Mouse (Mus musculus): Measurements from ENCODE around the gene Man2b2. TPM values are rescaled to one million over a fixed set of nuclear protein-coding genes. Genes with fewer than 3 reads are reported as not detected.

Gene Man2b2
- polyA plus RNA-seq, 1 experiment = 4.5 TPM

DNA sequence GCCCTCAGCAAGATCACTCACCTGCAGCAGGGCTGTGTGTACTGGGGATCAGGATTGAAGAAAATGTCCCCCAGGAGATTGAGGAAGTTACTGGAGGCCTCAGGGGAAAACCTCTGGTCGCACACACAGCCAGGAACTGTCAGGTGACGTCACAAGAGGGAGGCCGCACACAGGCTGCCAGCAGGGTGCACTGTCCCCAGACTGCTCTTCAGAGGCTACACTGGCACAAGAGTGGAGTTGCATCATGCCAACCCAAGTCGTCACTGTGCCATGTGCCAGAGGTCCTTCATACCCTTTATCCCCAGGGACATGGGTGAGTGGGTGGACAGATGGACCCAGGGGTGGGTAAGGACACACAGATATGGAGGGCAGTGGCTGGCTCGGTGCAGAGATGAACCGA, 15.9 kb downstream of the Man2b2 start:
- Histone ChIP-seq H3K36me3 (ENCODE audit: control insufficient read depth, insufficient read depth) (no peaks in the 10 kb centered on the region), H3ac (ENCODE audit: control insufficient read depth, insufficient read length, low read depth) (no peak overlapping the region), H3K79me3 (ENCODE audit: low read depth) (no peaks in the 10 kb centered on the region), H3K27me3 (ENCODE audit: control insufficient read depth, insufficient read depth, insufficient read length) (peaks cover 5% of the 10 kb centered on the region), H3K4me3 (ENCODE audit: insufficient read depth, poor library complexity, severe bottlenecking) (no peak overlapping the region), H3K79me2 (ENCODE audit: control insufficient read depth, insufficient read depth) (no peaks in the 10 kb centered on the region)
- peak; percentile 26 for TF ChIP-seq CTCF (IDR thresholded peaks at IDR 0.05; ENCODE audit: control insufficient read depth, insufficient read depth, insufficient read length)
- TF ChIP-seq MYOG (IDR thresholded peaks at IDR 0.05; ENCODE audit: control insufficient read depth, extremely low read depth, insufficient read length) = no peak
- no peak for TF ChIP-seq MYOD1 (IDR thresholded peaks at IDR 0.05; ENCODE audit: control insufficient read depth, insufficient read length, low read depth)
- TF ChIP-seq FOSL1 (IDR thresholded peaks at IDR 0.05; ENCODE audit: insufficient read depth, low read length, poor library complexity, severe bottlenecking) = no peak

DNA sequence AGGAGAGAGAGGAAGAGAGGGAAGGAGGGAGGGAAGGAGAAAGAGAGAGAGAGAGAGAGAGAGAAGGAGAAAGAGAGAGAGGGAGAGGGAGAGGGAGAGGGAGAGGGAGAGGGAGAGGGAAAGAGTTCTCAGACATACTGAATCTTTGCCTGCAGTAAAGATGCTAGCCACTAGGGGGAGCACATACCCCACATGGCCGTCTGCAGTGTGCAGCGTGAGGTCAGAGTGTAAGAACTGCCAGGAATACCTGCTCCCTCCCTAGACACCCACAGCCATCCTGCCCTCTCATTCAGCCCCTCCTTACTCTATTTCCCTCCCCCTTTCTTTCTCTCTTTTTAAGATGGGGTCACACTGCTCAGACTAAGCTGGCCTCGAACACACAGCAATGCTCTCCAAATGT, 19.0 kb downstream of the Man2b2 start:
- no peak overlapping the region for H3ac ChIP-seq (ENCODE audit: control insufficient read depth, insufficient read length, low read depth)
- H3K36me3 ChIP-seq (ENCODE audit: control insufficient read depth, insufficient read depth) = no peaks in the 10 kb centered on the region
- H3K79me3 ChIP-seq (ENCODE audit: low read depth) = no peaks in the 10 kb centered on the region
- H3K27me3 ChIP-seq (ENCODE audit: control insufficient read depth, insufficient read depth, insufficient read length) = peaks cover 5% of the 10 kb centered on the region
- H3K4me3 ChIP-seq (ENCODE audit: insufficient read depth, poor library complexity, severe bottlenecking) = no peak overlapping the region
- no peaks in the 10 kb centered on the region for H3K79me2 ChIP-seq (ENCODE audit: control insufficient read depth, insufficient read depth)
- TF ChIP-seq CTCF (IDR thresholded peaks at IDR 0.05; ENCODE audit: control insufficient read depth, insufficient read depth, insufficient read length) = peak; percentile 68
- TF ChIP-seq MYOD1 (IDR thresholded peaks at IDR 0.05; ENCODE audit: control insufficient read depth, insufficient read length, low read depth) = no peak
- no peak for TF ChIP-seq USF1 (IDR thresholded peaks at IDR 0.05; ENCODE audit: low read depth)
- no peak for TF ChIP-seq MYOG (IDR thresholded peaks at IDR 0.05; ENCODE audit: control insufficient read depth, extremely low read depth, insufficient read length)

DNA sequence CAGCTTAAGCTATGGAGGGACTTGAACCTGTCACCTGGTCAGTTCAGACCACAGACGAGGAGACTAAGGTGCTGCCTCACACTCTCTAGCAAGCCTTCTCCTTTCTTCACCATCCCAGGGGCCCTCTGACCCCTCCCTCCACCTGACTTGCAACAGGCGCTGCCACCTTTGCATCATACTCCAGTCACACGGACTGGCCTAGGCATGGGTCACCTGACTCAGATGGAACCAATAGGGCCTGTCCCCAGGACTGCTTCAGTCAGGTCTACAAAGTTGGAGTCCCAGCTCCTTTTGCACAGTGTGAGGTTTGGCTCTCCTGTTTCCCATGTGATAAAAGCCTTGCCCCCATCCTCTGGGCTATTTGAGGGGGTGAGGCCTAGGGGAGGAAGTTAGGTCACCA, 19.8 kb downstream of the Man2b2 start:
- H3K27me3 ChIP-seq (ENCODE audit: control insufficient read depth, insufficient read depth, insufficient read length) = peaks cover 5% of the 10 kb centered on the region
- H3K36me3 ChIP-seq (ENCODE audit: control insufficient read depth, insufficient read depth) = no peaks in the 10 kb centered on the region
- no peak overlapping the region for H3K4me3 ChIP-seq (ENCODE audit: insufficient read depth, poor library complexity, severe bottlenecking)
- H3ac ChIP-seq (ENCODE audit: control insufficient read depth, insufficient read length, low read depth) = no peak overlapping the region
- H3K79me2 ChIP-seq (ENCODE audit: control insufficient read depth, insufficient read depth) = no peaks in the 10 kb centered on the region
- no peaks in the 10 kb centered on the region for H3K79me3 ChIP-seq (ENCODE audit: low read depth)
- TF ChIP-seq MAX (IDR thresholded peaks at IDR 0.05) (no peak), FOSL1 (IDR thresholded peaks at IDR 0.05; ENCODE audit: insufficient read depth, low read length, poor library complexity, severe bottlenecking) (no peak), CEBPB (IDR thresholded peaks at IDR 0.05; ENCODE audit: low read depth) (no peak), MYOG (IDR thresholded peaks at IDR 0.05; ENCODE audit: control insufficient read depth, extremely low read depth, insufficient read length) (no peak), CTCF (IDR thresholded peaks at IDR 0.05; ENCODE audit: control insufficient read depth, insufficient read depth, insufficient read length) (no peak), USF1 (IDR thresholded peaks at IDR 0.05; ENCODE audit: low read depth) (no peak), MYOD1 (IDR thresholded peaks at IDR 0.05; ENCODE audit: control insufficient read depth, insufficient read length, low read depth) (no peak)

DNA sequence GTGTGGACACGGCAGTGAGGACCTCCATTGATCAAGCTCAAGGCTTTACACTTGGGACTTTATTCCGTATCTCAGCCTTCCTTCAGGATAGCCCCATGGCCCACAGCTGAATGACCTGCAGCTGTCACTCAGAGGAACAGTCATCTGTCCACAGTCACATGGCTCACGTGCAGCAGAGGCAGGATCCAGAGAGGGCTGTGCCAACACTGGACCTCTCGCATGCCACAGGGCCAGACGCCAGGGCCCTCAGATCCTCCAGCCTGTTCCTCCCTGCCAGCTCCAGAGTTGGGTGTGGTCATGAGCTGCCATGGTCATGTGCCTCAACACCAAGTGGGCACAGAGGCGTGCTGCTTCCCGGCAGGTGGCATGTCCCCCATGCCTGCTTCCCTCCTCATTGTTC, 21.3 kb downstream of the Man2b2 start:
- no peaks in the 10 kb centered on the region for H3K79me2 ChIP-seq (ENCODE audit: control insufficient read depth, insufficient read depth)
- no peaks in the 10 kb centered on the region for H3K36me3 ChIP-seq (ENCODE audit: control insufficient read depth, insufficient read depth)
- H3ac ChIP-seq (ENCODE audit: control insufficient read depth, insufficient read length, low read depth) = no peak overlapping the region
- TF ChIP-seq MYOD1 (IDR thresholded peaks at IDR 0.05; ENCODE audit: control insufficient read depth, insufficient read length, low read depth) = no peak
- no peak for TF ChIP-seq USF1 (IDR thresholded peaks at IDR 0.05; ENCODE audit: low read depth)
- TF ChIP-seq CEBPB (IDR thresholded peaks at IDR 0.05; ENCODE audit: low read depth) = no peak
- TF ChIP-seq MAX (IDR thresholded peaks at IDR 0.05) = no peak
- no peak for TF ChIP-seq CTCF (IDR thresholded peaks at IDR 0.05; ENCODE audit: control insufficient read depth, insufficient read depth, insufficient read length)
- TF ChIP-seq FOSL1 (IDR thresholded peaks at IDR 0.05; ENCODE audit: insufficient read depth, low read length, poor library complexity, severe bottlenecking) = no peak
- TF ChIP-seq MYOG (IDR thresholded peaks at IDR 0.05; ENCODE audit: control insufficient read depth, extremely low read depth, insufficient read length) = no peak
- no peaks in the 10 kb centered on the region for H3K79me3 ChIP-seq (ENCODE audit: low read depth)
- peaks cover 8% of the 10 kb centered on the region for H3K27me3 ChIP-seq (ENCODE audit: control insufficient read depth, insufficient read depth, insufficient read length)
- H3K4me3 ChIP-seq (ENCODE audit: insufficient read depth, poor library complexity, severe bottlenecking) = no peak overlapping the region

DNA sequence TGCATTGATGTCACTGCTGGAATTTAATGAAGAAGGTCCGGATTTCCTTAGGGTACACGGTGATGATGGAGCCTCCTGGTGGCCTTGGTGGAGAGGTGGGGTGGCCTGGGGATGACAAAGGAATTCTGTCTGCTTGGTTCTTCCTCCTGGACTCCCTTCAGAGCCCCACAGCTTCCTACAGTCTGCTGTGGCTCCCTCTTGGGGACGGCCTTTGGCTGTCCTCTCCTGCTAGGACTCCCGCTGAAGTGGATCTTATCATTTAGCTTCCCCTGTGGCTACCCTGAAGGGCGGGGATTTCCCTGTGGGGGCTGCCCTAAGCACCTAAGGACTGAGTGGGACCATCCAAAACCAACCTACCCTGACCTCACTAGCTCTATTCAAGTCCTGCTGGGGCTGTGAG, 23.3 kb downstream of the Man2b2 start:
- no peaks in the 10 kb centered on the region for H3K79me3 ChIP-seq (ENCODE audit: low read depth)
- H3K79me2 ChIP-seq (ENCODE audit: control insufficient read depth, insufficient read depth) = no peaks in the 10 kb centered on the region
- TF ChIP-seq MYOD1 (IDR thresholded peaks at IDR 0.05; ENCODE audit: control insufficient read depth, insufficient read length, low read depth) = no peak
- H3K36me3 ChIP-seq (ENCODE audit: control insufficient read depth, insufficient read depth) = no peaks in the 10 kb centered on the region
- H3K27me3 ChIP-seq (ENCODE audit: control insufficient read depth, insufficient read depth, insufficient read length) = peaks cover 13% of the 10 kb centered on the region
- H3K4me3 ChIP-seq (ENCODE audit: insufficient read depth, poor library complexity, severe bottlenecking) = no peak overlapping the region
- no peak overlapping the region for H3ac ChIP-seq (ENCODE audit: control insufficient read depth, insufficient read length, low read depth)

DNA sequence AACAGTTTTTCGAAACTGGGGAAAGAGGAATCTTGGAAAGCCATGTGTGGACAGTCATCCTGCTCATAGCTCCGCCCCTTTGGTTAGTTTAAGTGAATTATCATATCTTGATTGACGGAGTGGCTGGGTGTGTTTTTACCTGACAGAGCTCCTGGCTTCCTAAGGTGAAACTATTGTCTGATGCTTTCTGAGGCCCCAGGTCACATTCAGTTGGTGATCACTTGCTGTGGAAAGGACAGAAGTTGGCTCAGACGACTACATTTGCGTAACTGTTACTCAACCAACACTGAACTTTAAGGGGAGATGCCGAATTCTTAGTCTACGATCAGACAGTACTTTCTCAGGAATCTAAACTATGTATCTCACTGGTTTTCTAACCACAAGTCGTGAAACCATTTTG, 33.2 kb downstream of the Man2b2 start:
- peaks cover 13% of the 10 kb centered on the region for H3K36me3 ChIP-seq (ENCODE audit: control insufficient read depth, insufficient read depth)

More for the DNA sequence above, 33.2 kb downstream of the Man2b2 start:
- Histone ChIP-seq H3K27me3 (ENCODE audit: control insufficient read depth, insufficient read depth, insufficient read length) (peaks cover 5% of the 10 kb centered on the region), H3ac (ENCODE audit: control insufficient read depth, insufficient read length, low read depth) (no peak overlapping the region), H3K79me2 (ENCODE audit: control insufficient read depth, insufficient read depth) (peaks cover 29% of the 10 kb centered on the region), H3K4me3 (ENCODE audit: insufficient read depth, poor library complexity, severe bottlenecking) (no peak overlapping the region), H3K79me3 (ENCODE audit: low read depth) (peaks cover 15% of the 10 kb centered on the region)
- TF ChIP-seq USF1 (IDR thresholded peaks at IDR 0.05; ENCODE audit: low read depth) = no peak
- TF ChIP-seq MAX (IDR thresholded peaks at IDR 0.05) = no peak
- TF ChIP-seq CEBPB (IDR thresholded peaks at IDR 0.05; ENCODE audit: low read depth) = peak; percentile 58
- no peak for TF ChIP-seq CTCF (IDR thresholded peaks at IDR 0.05; ENCODE audit: control insufficient read depth, insufficient read depth, insufficient read length)
